Mouse (Mus musculus): Measurements from ENCODE around the gene Elmod3. TPM values are rescaled to one million over a fixed set of nuclear protein-coding genes. Genes with fewer than 3 reads are reported as not detected.

Elmod3 gene
- polyA plus RNA-seq, 1 experiment = 11.4 TPM

DNA sequence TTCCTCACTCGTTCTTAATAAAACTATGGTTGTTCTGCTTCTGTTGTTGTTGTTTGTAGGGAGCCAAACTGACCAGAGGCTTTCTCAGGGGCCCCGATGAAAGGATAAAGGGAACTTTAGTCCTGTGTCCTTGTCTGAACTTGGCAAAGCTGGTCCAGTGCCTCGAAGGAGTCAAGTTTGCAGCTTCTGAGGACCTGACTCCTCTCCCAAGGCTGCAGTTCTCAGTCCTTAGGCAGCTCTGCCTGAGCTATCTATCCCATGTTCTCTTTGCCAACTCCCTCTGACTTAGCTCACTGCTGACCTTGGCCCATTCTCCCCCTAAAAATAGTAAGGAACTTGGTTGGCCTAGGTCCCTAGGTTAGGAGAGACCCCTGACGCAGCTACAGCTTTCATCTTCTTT lies 71.1 kb downstream of the Elmod3 start:
- no peak overlapping the region for H3K4me3 ChIP-seq (replicated peaks)
- H3K36me3 ChIP-seq (replicated peaks; ENCODE audit: low read length) = no peaks in the 10 kb centered on the region
- H3K9me3 ChIP-seq = peaks cover 4% of the 10 kb centered on the region
- H3K27me3 ChIP-seq (replicated peaks) = peaks cover 7% of the 10 kb centered on the region
- TF ChIP-seq GATA1 (IDR thresholded peaks at IDR 0.05; ENCODE audit: borderline replicate concordance, low read length) (no peak), FLI1 (IDR thresholded peaks at IDR 0.05; ENCODE audit: low read length) (no peak)
- H3K4me1 ChIP-seq = peaks cover 22% of the 10 kb centered on the region

DNA sequence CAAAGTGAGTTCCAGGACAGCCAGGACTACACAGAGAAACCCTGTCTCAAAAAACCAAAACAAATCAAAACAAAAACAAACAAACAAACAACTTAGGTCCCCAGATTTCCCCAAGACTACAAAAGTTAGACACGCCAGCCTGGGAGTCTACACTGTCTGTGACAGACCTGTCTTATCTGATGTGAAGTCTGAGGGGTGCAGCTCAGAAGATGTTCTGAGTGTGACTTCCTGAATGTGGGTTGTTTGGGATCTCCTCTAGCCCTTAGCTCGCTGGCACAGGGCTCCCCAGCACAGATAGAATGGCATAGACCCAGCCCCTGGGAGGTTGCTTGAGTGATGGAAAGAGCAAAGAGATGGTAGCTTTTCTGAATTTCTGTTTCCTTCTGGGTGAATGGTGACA lies 74.1 kb downstream of the Elmod3 start:
- Histone ChIP-seq H3K4me1 (peaks cover 43% of the 10 kb centered on the region), H3K9me3 (no peaks in the 10 kb centered on the region), H3K4me3 (replicated peaks) (no peak overlapping the region), H3K36me3 (replicated peaks; ENCODE audit: low read length) (no peaks in the 10 kb centered on the region), H3K27me3 (replicated peaks) (peaks cover 13% of the 10 kb centered on the region)
- TF ChIP-seq GATA1 (IDR thresholded peaks at IDR 0.05; ENCODE audit: borderline replicate concordance, low read length) (no peak), FLI1 (IDR thresholded peaks at IDR 0.05; ENCODE audit: low read length) (no peak)

DNA sequence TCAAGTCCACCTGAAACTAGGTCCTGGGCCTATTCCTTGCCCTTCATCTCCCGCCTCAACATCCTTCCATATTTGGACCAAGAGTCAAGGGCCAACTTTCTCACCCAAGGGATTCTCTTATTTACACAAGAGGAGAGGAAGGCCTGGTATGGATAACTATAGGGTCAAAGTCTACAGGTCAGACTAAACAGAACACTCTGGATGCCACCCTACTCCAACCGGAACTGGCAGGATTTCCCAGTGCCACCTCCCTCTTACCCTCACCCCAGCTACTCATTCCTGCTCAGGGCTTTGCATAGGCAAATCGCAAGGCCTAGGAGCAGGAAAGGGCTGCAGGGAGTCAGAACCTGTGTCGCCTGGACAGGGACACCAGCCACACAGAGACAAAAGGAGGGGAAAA lies 75.0 kb downstream of the Elmod3 start:
- H3K4me3 ChIP-seq (replicated peaks) = no peak overlapping the region
- peaks cover 43% of the 10 kb centered on the region for H3K4me1 ChIP-seq
- H3K36me3 ChIP-seq (replicated peaks; ENCODE audit: low read length) = no peaks in the 10 kb centered on the region
- no peaks in the 10 kb centered on the region for H3K9me3 ChIP-seq
- TF ChIP-seq GATA1 (IDR thresholded peaks at IDR 0.05; ENCODE audit: borderline replicate concordance, low read length) = no peak
- no peak for TF ChIP-seq FLI1 (IDR thresholded peaks at IDR 0.05; ENCODE audit: low read length)
- H3K27me3 ChIP-seq (replicated peaks) = peaks cover 10% of the 10 kb centered on the region

DNA sequence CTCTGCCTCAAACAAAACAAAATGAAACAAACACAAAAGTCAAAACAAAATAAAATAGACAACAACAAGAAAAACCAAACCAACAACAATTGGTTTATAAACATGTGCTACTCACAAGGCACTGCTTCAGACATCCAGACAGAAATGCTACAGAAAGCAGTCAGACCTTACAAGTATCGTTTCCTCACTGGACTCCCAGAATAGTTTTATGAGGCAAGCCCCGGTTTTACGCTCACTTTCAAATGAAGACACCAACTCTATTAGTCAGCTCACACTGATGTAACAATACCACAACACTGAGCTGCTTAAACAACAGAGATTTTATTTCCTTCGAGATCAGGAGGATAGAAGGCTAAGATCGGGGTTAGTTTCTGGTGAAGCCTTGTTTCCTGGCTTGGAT lies 75.9 kb downstream of the Elmod3 start:
- Histone ChIP-seq H3K4me1 (peaks cover 45% of the 10 kb centered on the region), H3K27me3 (replicated peaks) (peaks cover 8% of the 10 kb centered on the region), H3K9me3 (no peaks in the 10 kb centered on the region), H3K36me3 (replicated peaks; ENCODE audit: low read length) (no peaks in the 10 kb centered on the region), H3K4me3 (replicated peaks) (no peak overlapping the region)
- TF ChIP-seq FLI1 (IDR thresholded peaks at IDR 0.05; ENCODE audit: low read length) (no peak), GATA1 (IDR thresholded peaks at IDR 0.05; ENCODE audit: borderline replicate concordance, low read length) (no peak)

DNA sequence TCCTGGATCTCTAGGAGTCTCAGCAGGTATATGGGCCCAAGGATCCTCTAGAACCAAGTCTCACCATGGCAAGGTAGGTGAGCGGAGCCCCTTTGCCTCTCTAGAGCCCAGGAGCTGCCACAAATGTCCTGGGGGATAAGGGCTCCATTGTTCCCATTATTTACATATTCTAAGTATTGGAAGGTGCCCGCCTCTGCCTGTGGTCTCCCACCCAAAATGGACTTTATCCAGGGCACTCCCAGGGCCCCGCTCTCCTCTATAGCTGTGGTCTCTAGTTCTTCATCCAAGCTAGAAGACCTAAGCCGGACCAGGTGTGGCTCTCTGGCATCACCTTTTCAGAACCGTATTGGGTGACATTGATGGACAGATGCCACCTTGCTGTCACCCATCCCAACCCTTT lies 76.6 kb downstream of the Elmod3 start, which contains the start of gene Sh2d6:
TSS of gene Sh2d6 (minus strand) at position 101 of the 400 bp plus-strand sequence.
- TF ChIP-seq FLI1 (IDR thresholded peaks at IDR 0.05; ENCODE audit: low read length) (no peak), GATA1 (IDR thresholded peaks at IDR 0.05; ENCODE audit: borderline replicate concordance, low read length) (no peak)
- Histone ChIP-seq H3K4me1 (peaks cover 48% of the 10 kb centered on the region), H3K9me3 (no peaks in the 10 kb centered on the region), H3K36me3 (replicated peaks; ENCODE audit: low read length) (no peaks in the 10 kb centered on the region), H3K4me3 (replicated peaks) (no peak within 1 kb of the TSS), H3K27me3 (replicated peaks) (peaks cover 6% of the 10 kb centered on the region)

DNA sequence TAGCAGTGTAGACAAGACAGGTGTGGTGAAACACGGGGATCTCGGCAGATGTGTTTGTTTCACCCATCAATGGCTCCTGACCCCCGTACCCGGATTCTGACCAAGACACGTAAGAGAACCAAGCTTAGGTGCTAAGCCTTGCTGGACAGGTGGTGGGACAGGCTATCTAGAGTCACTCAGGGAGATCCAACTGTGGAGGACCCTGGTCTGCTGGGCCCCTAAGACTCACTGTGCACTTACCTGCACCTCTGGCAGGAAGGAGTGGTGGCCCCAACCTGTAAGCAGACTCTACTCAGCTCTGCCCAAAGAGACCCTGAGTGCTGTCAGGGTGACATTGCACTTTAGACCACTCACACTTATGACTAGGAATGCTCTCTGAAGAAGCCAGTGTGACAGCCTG lies 77.3 kb downstream of the Elmod3 start:
- Histone ChIP-seq H3K9me3 (no peaks in the 10 kb centered on the region), H3K4me1 (peaks cover 51% of the 10 kb centered on the region), H3K4me3 (replicated peaks) (no peak overlapping the region), H3K36me3 (replicated peaks; ENCODE audit: low read length) (no peaks in the 10 kb centered on the region), H3K27me3 (replicated peaks) (peaks cover 6% of the 10 kb centered on the region)
- TF ChIP-seq FLI1 (IDR thresholded peaks at IDR 0.05; ENCODE audit: low read length) (no peak), GATA1 (IDR thresholded peaks at IDR 0.05; ENCODE audit: borderline replicate concordance, low read length) (no peak)

DNA sequence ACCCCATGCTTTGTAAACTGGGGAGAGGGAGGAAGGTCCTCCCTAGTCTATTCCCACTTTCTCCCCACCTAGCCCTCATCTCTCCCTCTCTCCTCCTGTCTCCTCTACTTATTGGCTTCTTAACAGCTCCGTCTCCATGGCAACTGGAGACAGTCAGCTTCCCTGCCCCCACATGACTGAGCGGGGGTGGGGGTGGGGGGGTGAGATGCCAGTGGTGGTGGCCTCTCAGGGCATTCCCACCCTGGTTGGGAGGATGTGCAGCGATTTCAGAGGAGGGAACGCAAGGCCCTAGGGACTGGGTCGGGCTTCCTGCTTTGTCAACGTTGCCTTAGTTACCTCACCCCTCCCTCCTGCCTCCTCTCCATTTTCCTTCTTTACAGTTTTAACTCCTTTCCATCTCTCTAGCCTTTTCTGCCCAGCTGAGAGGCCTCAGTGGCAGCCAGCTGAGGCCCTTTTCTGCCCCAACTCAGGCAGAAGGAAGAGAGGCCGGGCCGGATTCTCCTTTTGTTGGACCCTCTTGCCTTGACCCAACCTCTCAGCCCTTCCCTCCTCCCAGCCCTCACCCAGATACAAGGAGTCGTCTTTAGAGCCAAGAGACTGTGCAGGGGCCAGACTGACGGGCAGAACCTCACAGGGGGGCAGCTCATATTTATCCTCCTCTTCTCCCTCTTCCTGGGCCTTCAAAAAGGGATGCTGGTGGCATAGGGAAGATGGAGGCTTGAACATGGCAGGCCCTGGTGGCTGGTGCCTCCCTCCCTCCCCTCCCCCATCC lies 78.1 kb downstream of the Elmod3 start:
- no peak overlapping the region for H3K4me3 ChIP-seq (replicated peaks)
- peaks cover 58% of the 10 kb centered on the region for H3K4me1 ChIP-seq
- H3K27me3 ChIP-seq (replicated peaks) = peaks cover 6% of the 10 kb centered on the region

DNA sequence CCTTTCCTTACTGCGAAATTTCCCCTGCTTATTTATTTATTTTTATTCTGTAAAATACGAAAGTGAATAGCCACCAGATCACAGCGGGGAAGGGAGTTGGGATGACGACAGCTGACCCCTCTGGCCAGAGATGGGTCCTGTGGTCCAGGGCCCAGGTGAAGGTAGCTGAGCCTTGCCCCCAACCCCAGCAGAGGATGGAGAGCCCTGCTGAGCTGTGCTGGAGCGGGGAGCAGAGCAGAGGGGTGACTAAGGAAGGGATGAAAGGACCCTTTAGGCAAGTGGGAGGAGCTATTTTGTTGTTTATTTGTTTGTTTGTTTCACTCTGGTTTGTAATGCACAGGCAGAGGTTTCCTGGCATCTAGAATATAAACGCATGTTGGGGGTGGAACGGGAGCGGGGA lies 78.9 kb downstream of the Elmod3 start:
- Histone ChIP-seq H3K9me3 (no peaks in the 10 kb centered on the region), H3K36me3 (replicated peaks; ENCODE audit: low read length) (no peaks in the 10 kb centered on the region), H3K4me3 (replicated peaks) (no peak overlapping the region), H3K4me1 (peaks cover 58% of the 10 kb centered on the region), H3K27me3 (replicated peaks) (peaks cover 6% of the 10 kb centered on the region)
- no peak for TF ChIP-seq GATA1 (IDR thresholded peaks at IDR 0.05; ENCODE audit: borderline replicate concordance, low read length)
- TF ChIP-seq FLI1 (IDR thresholded peaks at IDR 0.05; ENCODE audit: low read length) = no peak

More for the DNA sequence above, 78.1 kb downstream of the Elmod3 start:
- Histone ChIP-seq H3K9me3 (no peaks in the 10 kb centered on the region), H3K36me3 (replicated peaks; ENCODE audit: low read length) (no peaks in the 10 kb centered on the region)
- TF ChIP-seq FLI1 (IDR thresholded peaks at IDR 0.05; ENCODE audit: low read length) (no peak), GATA1 (IDR thresholded peaks at IDR 0.05; ENCODE audit: borderline replicate concordance, low read length) (no peak)

DNA sequence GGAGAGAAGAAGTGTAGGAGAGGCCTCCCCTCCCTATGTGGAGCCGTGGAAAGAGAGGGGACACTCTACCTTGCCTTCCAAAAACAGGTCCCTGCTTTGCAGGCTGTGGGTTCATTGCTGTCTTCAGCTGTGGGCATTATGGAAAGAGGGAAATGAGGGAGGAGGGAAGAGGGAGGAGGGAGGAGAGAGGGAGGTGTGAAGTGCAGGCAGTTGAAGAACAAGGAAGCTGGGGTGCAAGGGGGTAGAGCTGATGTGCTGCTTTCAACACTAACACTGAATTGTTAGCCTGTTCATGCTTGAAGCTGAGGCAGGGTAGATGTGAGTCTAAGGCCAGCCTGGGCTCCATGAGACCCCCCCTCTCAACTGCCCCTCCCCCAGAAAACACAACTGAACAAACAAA lies 79.4 kb downstream of the Elmod3 start:
- TF ChIP-seq FLI1 (IDR thresholded peaks at IDR 0.05; ENCODE audit: low read length) (no peak), GATA1 (IDR thresholded peaks at IDR 0.05; ENCODE audit: borderline replicate concordance, low read length) (no peak)
- Histone ChIP-seq H3K9me3 (no peaks in the 10 kb centered on the region), H3K36me3 (replicated peaks; ENCODE audit: low read length) (no peaks in the 10 kb centered on the region), H3K4me1 (peaks cover 59% of the 10 kb centered on the region), H3K4me3 (replicated peaks) (peak overlapping the region; percentile 44), H3K27me3 (replicated peaks) (peaks cover 6% of the 10 kb centered on the region)

Other genes with a start within 250 kb of the Elmod3 start
- gene Tmem150a, start 243.0 kb downstream of the Elmod3 start, polyA plus RNA-seq (2012; ENCODE audit: insufficient read depth, low replicate concordance) = 48.1 and 129 TPM in 2 replicates
- 64.6 and 113 TPM in 2 replicates for gene Rnf181, start 231.5 kb downstream of the Elmod3 start, polyA plus RNA-seq (2012; ENCODE audit: insufficient read depth, low replicate concordance)
- 12.5 and 61.7 TPM in 2 replicates for gene Vamp5, start 217.9 kb downstream of the Elmod3 start, polyA plus RNA-seq (2012; ENCODE audit: insufficient read depth, low replicate concordance)
- gene Vamp8, start 207.7 kb downstream of the Elmod3 start, polyA plus RNA-seq (2012; ENCODE audit: insufficient read depth, low replicate concordance) = 31.1 and 174 TPM in 2 replicates
- gene Ggcx, start 184.1 kb downstream of the Elmod3 start, polyA plus RNA-seq (2012; ENCODE audit: insufficient read depth, low replicate concordance) = 4.8 and 8.6 TPM in 2 replicates
- gene Mat2a, start 158.9 kb downstream of the Elmod3 start, polyA plus RNA-seq (2012; ENCODE audit: insufficient read depth, low replicate concordance) = 1.6 and 17.1 TPM in 2 replicates
- 0.10 TPM in 1 of 2 replicates, not detected in the other for gene Sh2d6, start 76.7 kb downstream of the Elmod3 start, polyA plus RNA-seq (2012; ENCODE audit: insufficient read depth, low replicate concordance)
- 7.6 and 140 TPM in 2 replicates for gene Capg, start 54.0 kb downstream of the Elmod3 start, polyA plus RNA-seq (2012; ENCODE audit: insufficient read depth, low replicate concordance)
- 7.6 and 25.6 TPM in 2 replicates for gene Retsat, start 62 bp upstream of the Elmod3 start, polyA plus RNA-seq (2012; ENCODE audit: insufficient read depth, low replicate concordance)
- 0.86 and 2.9 TPM in 2 replicates for gene Tgoln1, start 18.6 kb upstream of the Elmod3 start, polyA plus RNA-seq (2012; ENCODE audit: insufficient read depth, low replicate concordance)
- 0.12 TPM in 1 of 2 replicates, not detected in the other for gene Tcf7l1, start 190.8 kb upstream of the Elmod3 start, polyA plus RNA-seq (2012; ENCODE audit: insufficient read depth, low replicate concordance)